ENCODE assay signal across 8 mouse cellular contexts in the genomic region with DNA sequence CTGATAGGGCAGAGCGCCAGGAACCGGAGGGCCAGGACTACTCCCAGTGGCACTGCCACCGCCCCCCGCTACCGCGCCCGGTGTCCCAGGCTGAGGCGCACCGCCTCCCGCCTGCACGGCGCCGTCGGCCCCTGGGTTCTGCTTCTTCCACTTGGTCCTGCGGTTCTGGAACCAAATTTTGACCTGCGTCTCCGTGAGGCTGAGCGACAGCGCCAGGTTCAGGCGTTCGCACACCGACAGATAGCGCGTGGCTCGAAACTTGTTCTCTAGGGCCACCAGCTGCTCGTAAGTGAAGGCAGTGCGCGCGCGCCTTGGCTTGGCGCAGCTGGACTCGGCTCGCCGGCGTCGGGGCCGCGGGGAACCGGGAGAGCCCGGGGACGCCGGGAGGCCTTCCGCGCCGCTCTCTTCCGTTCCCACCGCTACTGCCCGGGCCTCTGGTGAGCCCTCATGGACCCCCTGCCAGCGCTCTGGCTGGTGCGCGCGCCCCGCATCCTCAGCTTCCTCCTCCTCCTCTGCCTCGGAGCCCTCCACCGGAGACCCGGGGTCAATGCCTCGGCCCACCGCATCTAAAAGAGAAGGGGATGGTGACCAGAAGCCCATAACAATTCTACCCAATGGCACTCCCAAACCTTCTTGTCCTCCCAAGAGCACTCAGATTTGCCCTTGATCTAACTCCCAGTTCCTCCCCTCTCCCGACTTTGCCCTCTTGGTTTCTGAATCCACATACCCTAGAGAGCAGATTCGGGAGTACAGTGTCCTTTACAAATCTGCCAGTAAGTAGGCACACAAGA. TPM values are rescaled to one million over a fixed set of nuclear protein-coding genes. Genes with fewer than 3 reads are reported as not detected.
A peak's percentile ranks its signal among the peaks of the same experiment; 100 is the strongest.
DNase-seq lines count a peak whose midpoint lies in the region; ATAC-seq and TF ChIP-seq lines count a peak whose summit lies in the region.

No protein-coding gene starts in this region.

- H3K27me3 ChIP-seq in lung, embryonic 14.5 days (ENCODE audit: insufficient read depth, low read length), result peaks cover 78% of the 10 kb centered on the region
- peaks cover 58% of the 10 kb centered on the region for H3K27me3 ChIP-seq in hindbrain, embryonic 11.5 days (ENCODE audit: control insufficient read depth, insufficient read depth, low read length)
- peaks cover 71% of the 10 kb centered on the region for H3K27me3 ChIP-seq in liver, embryonic 16.5 days (ENCODE audit: control insufficient read depth, insufficient read depth, low read depth, low read length)
- H3K27me3 ChIP-seq in stomach, postnatal 0 days (ENCODE audit: control insufficient read depth, insufficient read depth, low read length), result peaks cover 13% of the 10 kb centered on the region; the same call in 1 of the 2 replicates

- peak overlapping the region; percentile 83 for H3K4me2 ChIP-seq in lung, embryonic 14.5 days
- H3K4me2 ChIP-seq in hindbrain, embryonic 11.5 days (replicated peaks; ENCODE audit: low read depth, low read length), result peak overlapping the region; percentile 83
- H3K4me2 ChIP-seq in liver, embryonic 16.5 days (ENCODE audit: low read depth, low read length), result peak overlapping the region; percentile 68
- peak overlapping the region; percentile 72 for H3K4me2 ChIP-seq in stomach, postnatal 0 days (replicated peaks; ENCODE audit: low read depth)

- TF ChIP-seq EP300 in stomach, postnatal 0 days (optimal IDR thresholded peaks at IDR 0.05), result no peak

- under 1% methylated on average over 60 of the region's 60 CpGs for WGBS in lung, embryonic 14.5 days
- under 1% methylated on average over 60 of the region's 60 CpGs for WGBS in hindbrain, embryonic 11.5 days
- under 1% methylated on average over 58 of the region's 60 CpGs for WGBS in liver, embryonic 16.5 days (ENCODE audit: insufficient replicate concordance)
- WGBS in stomach, postnatal 0 days, result 1% methylated on average over 55 of the region's 60 CpGs

- peak; percentile 28 for ATAC-seq in lung, embryonic 14.5 days (ENCODE audit: insufficient read depth)
- peak; percentile 22; the same call in 1 of the 2 replicates for ATAC-seq in hindbrain, embryonic 11.5 days (ENCODE audit: low FRiP score)
- peak; percentile 48 for ATAC-seq in liver, embryonic 16.5 days (ENCODE audit: low read depth)
- ATAC-seq in stomach, postnatal 0 days (ENCODE audit: low FRiP score, low TSS enrichment), result peak; percentile 46

- H3K9me3 ChIP-seq in lung, embryonic 14.5 days (ENCODE audit: low read depth, low read length), result no peaks in the 10 kb centered on the region
- no peaks in the 10 kb centered on the region for H3K9me3 ChIP-seq in hindbrain, embryonic 11.5 days (ENCODE audit: control insufficient read depth, low read length)
- H3K9me3 ChIP-seq in liver, embryonic 16.5 days (replicated peaks; ENCODE audit: control insufficient read depth, low read length), result no peaks in the 10 kb centered on the region
- no peaks in the 10 kb centered on the region for H3K9me3 ChIP-seq in stomach, postnatal 0 days (ENCODE audit: control insufficient read depth, low read length)

- TF ChIP-seq POLR2A in cortical plate, adult 2 months (IDR thresholded peaks at IDR 0.05; ENCODE audit: extremely low read depth, insufficient read depth, low read length), result no peak

- no peak for TF ChIP-seq CTCF in lung, embryonic 14.5 days (IDR thresholded peaks at IDR 0.05; ENCODE audit: low read depth)
- TF ChIP-seq CTCF in cortical plate, adult 2 months (IDR thresholded peaks at IDR 0.05; ENCODE audit: extremely low read depth, insufficient read depth, low read length), result no peak
- TF ChIP-seq CTCF in stomach, postnatal 0 days (IDR thresholded peaks at IDR 0.05; ENCODE audit: low read depth), result no peak

- no peaks in the 10 kb centered on the region for H3K36me3 ChIP-seq in lung, embryonic 14.5 days (ENCODE audit: insufficient read depth)
- no peaks in the 10 kb centered on the region for H3K36me3 ChIP-seq in hindbrain, embryonic 11.5 days (ENCODE audit: control insufficient read depth, insufficient read depth, low read length)
- H3K36me3 ChIP-seq in liver, embryonic 16.5 days (ENCODE audit: control insufficient read depth, insufficient read depth), result no peaks in the 10 kb centered on the region
- no peaks in the 10 kb centered on the region for H3K36me3 ChIP-seq in stomach, postnatal 0 days (ENCODE audit: control insufficient read depth, insufficient read depth, low read length)

- no peak overlapping the region for H3K27ac ChIP-seq in lung, embryonic 14.5 days (ENCODE audit: low read depth)
- no peak overlapping the region for H3K27ac ChIP-seq in cortical plate, adult 2 months (ENCODE audit: insufficient read depth, low read length)
- no peak overlapping the region for H3K27ac ChIP-seq in hindbrain, embryonic 11.5 days (ENCODE audit: low read depth, low read length)
- H3K27ac ChIP-seq in liver, embryonic 16.5 days (ENCODE audit: low read length), result no peak overlapping the region
- no peak overlapping the region for H3K27ac ChIP-seq in stomach, postnatal 0 days (replicated peaks)

- peak overlapping the region; percentile 44 for H3K4me3 ChIP-seq in lung, embryonic 14.5 days (ENCODE audit: low read depth, low read length)
- peak overlapping the region; percentile 6; the same call in 1 of the 2 replicates for H3K4me3 ChIP-seq in cortical plate, adult 2 months (ENCODE audit: insufficient read depth, low read length)
- H3K4me3 ChIP-seq in hindbrain, embryonic 11.5 days (ENCODE audit: low read depth, low read length), result peak overlapping the region; percentile 40
- peak overlapping the region; percentile 51 for H3K4me3 ChIP-seq in liver, embryonic 16.5 days (ENCODE audit: low read depth, low read length)
- peak overlapping the region; percentile 44 for H3K4me3 ChIP-seq in stomach, postnatal 0 days (ENCODE audit: low read depth, low read length)

- H3K4me1 ChIP-seq in lung, embryonic 14.5 days (ENCODE audit: insufficient read depth), result 0 out of 2 replicates have a peak, but pooled peaks cover 4% of the 10 kb centered on the region
- no peaks in the 10 kb centered on the region for H3K4me1 ChIP-seq in cortical plate, adult 2 months (ENCODE audit: control insufficient read depth, insufficient read depth, low read length)
- H3K4me1 ChIP-seq in hindbrain, embryonic 11.5 days (replicated peaks; ENCODE audit: control insufficient read depth, insufficient read depth, low read length), result peaks cover 13% of the 10 kb centered on the region
- H3K4me1 ChIP-seq in liver, embryonic 16.5 days (ENCODE audit: control insufficient read depth, low read depth, low read length), result peaks cover 10% of the 10 kb centered on the region
- H3K4me1 ChIP-seq in stomach, postnatal 0 days (replicated peaks; ENCODE audit: control insufficient read depth, insufficient read depth), result peaks cover 2% of the 10 kb centered on the region; the same call in 1 of the 2 replicates

- DNase-seq in lung, embryonic 14.5 days, result peak; percentile 63
- DNase-seq in lung, postnatal 14 days, result no peak
- peak; percentile 68 for DNase-seq in hindbrain, embryonic 11.5 days (ENCODE audit: low spot score)
- DNase-seq in stomach, postnatal 0 days (ENCODE audit: low spot score), result peak; percentile 40
- DNase-seq in right cerebral cortex, postnatal 10 days (ENCODE audit: low spot score in 2 of 2), result no peak
- no peak for DNase-seq in thymus, adult 18-20 months

- H3K9ac ChIP-seq in lung, embryonic 14.5 days, result peak overlapping the region; percentile 38
- peak overlapping the region; percentile 17 for H3K9ac ChIP-seq in hindbrain, embryonic 11.5 days (ENCODE audit: low read depth, low read length)
- no peak overlapping the region for H3K9ac ChIP-seq in liver, embryonic 16.5 days (ENCODE audit: low read depth, low read length)
- H3K9ac ChIP-seq in stomach, postnatal 0 days (ENCODE audit: low read length), result 0 out of 2 replicates have a peak overlapping the region, but pooled peaks have one; percentile 27

RNA-seq across cellular contexts. Expression of gene Nkx1-2, which starts 2.0 kb away (rescaled TPM):
- polyA plus RNA-seq in lung, embryonic 14.5 days (2014; fragmentation: Nextera tagmentation; extraction: Ambion mirVana), result not detected in 2 replicates
- polyA plus RNA-seq in cortical plate, adult 2 months (2012; rRNA removed), result 0.04 TPM in 2 replicates
- 4.5 and 6.8 TPM in 2 replicates for polyA plus RNA-seq in hindbrain, embryonic 11.5 days (2014; fragmentation: Nextera tagmentation; extraction: Ambion mirVana)
- not detected in 2 replicates for polyA plus RNA-seq in liver, embryonic 16.5 days (2015; fragmentation: Nextera tagmentation; extraction: Ambion mirVana)
- polyA plus RNA-seq in stomach, postnatal 0 days (2015; fragmentation: Nextera tagmentation; extraction: Ambion mirVana), result not detected in 2 replicates

RNA-seq across cellular contexts. Expression of gene Lhpp, which starts 13.0 kb away (rescaled TPM):
- 21.7 and 22.8 TPM in 2 replicates for polyA plus RNA-seq in lung, embryonic 14.5 days (2014; fragmentation: Nextera tagmentation; extraction: Ambion mirVana)
- 24.4 and 26.2 TPM in 2 replicates for polyA plus RNA-seq in cortical plate, adult 2 months (2012; rRNA removed)
- 20.4 and 22.4 TPM in 2 replicates for polyA plus RNA-seq in hindbrain, embryonic 11.5 days (2014; fragmentation: Nextera tagmentation; extraction: Ambion mirVana)
- 4.0 and 4.4 TPM in 2 replicates for polyA plus RNA-seq in liver, embryonic 16.5 days (2015; fragmentation: Nextera tagmentation; extraction: Ambion mirVana)
- 8.0 and 9.3 TPM in 2 replicates for polyA plus RNA-seq in stomach, postnatal 0 days (2015; fragmentation: Nextera tagmentation; extraction: Ambion mirVana)

RNA-seq across cellular contexts. Expression of gene Oat, which starts 21.2 kb away (rescaled TPM):
- polyA plus RNA-seq in lung, embryonic 14.5 days (2014; fragmentation: Nextera tagmentation; extraction: Ambion mirVana), result 270 and 289 TPM in 2 replicates
- 89.4 and 94.1 TPM in 2 replicates for polyA plus RNA-seq in cortical plate, adult 2 months (2012; rRNA removed)
- 138 and 144 TPM in 2 replicates for polyA plus RNA-seq in hindbrain, embryonic 11.5 days (2014; fragmentation: Nextera tagmentation; extraction: Ambion mirVana)
- polyA plus RNA-seq in liver, embryonic 16.5 days (2015; fragmentation: Nextera tagmentation; extraction: Ambion mirVana), result 58.0 and 59.7 TPM in 2 replicates
- polyA plus RNA-seq in stomach, postnatal 0 days (2015; fragmentation: Nextera tagmentation; extraction: Ambion mirVana), result 139 and 155 TPM in 2 replicates

Comparison
In these comparisons a context has a peak if more than half of its experiments do, and no peak if none do; other contexts are left out.
1. DNase-seq: peak in lung, embryonic 14.5 days (single experiment), hindbrain, embryonic 11.5 days (single experiment) and stomach, postnatal 0 days (single experiment); none in lung, postnatal 14 days (single experiment), right cerebral cortex, postnatal 10 days (0 of 2) and thymus, adult 18-20 months (0 of 2).
2. Peak in every context shown above with its lines, with median percentiles within 50 percentile points of each other: ATAC-seq, H3K4me2 ChIP-seq and H3K4me3 ChIP-seq.